Mouse (Mus musculus): ENCODE measurements around the gene Prss32. TPM values are rescaled to one million over a fixed set of nuclear protein-coding genes. Genes with fewer than 3 reads are reported as not detected.

Gene Prss32
- polyA plus RNA-seq (2012; rRNA removed): 0.30 and 0.36 TPM in 2 replicates

- H3K4me1 ChIP-seq (ENCODE audit: control insufficient read depth, insufficient read depth, low read length): peaks cover 14% of the 10 kb centered on the region
- H3K27me3 ChIP-seq (ENCODE audit: control insufficient read depth, insufficient read depth, low read length): no peaks in the 10 kb centered on the region
- H3K36me3 ChIP-seq (ENCODE audit: control insufficient read depth, insufficient read depth, low read length): no peaks in the 10 kb centered on the region
- H3K4me3 ChIP-seq (ENCODE audit: control insufficient read depth, low read depth, low read length): peak within 1 kb of the TSS; percentile 88
- H3K27ac ChIP-seq (ENCODE audit: control insufficient read depth, insufficient read depth, low read depth, low read length): peak within 1 kb of the TSS; percentile 16; the same call in 1 of the 2 replicates
- TF ChIP-seq POLR2A (IDR thresholded peaks at IDR 0.05; ENCODE audit: control insufficient read depth, low read depth, low read length) (no peak), CTCF (IDR thresholded peaks at IDR 0.05; ENCODE audit: control insufficient read depth, insufficient read depth, insufficient replicate concordance, low read depth, low read length) (peak; percentile 90)
Measured at GRCm38 (mm10) chr17:23843812-23844273, at the start of gene Prss32, which contains the start of gene Prss41. Gene Prss32, plus strand, starts transcription at chr17:23843855. Gene Prss41, minus strand, starts transcription at chr17:23844172.

GRCm38 (mm10) chr17:23795323-23795722, 48.3 kb upstream of the Prss32 start:
- Histone ChIP-seq H3K36me3 (ENCODE audit: control insufficient read depth, insufficient read depth, low read length) (no peaks in the 10 kb centered on the region), H3K27ac (ENCODE audit: control insufficient read depth, insufficient read depth, low read depth, low read length) (no peak overlapping the region), H3K4me1 (ENCODE audit: control insufficient read depth, insufficient read depth, low read length) (peaks cover 5% of the 10 kb centered on the region), H3K27me3 (ENCODE audit: control insufficient read depth, insufficient read depth, low read length) (no peaks in the 10 kb centered on the region), H3K4me3 (ENCODE audit: control insufficient read depth, low read depth, low read length) (no peak overlapping the region)
- no peak for TF ChIP-seq CTCF (IDR thresholded peaks at IDR 0.05; ENCODE audit: control insufficient read depth, insufficient read depth, insufficient replicate concordance, low read depth, low read length)

- peaks cover 4% of the 10 kb centered on the region; the same call in 1 of the 2 replicates for H3K4me1 ChIP-seq (ENCODE audit: control insufficient read depth, insufficient read depth, low read length)
- H3K27ac ChIP-seq (ENCODE audit: control insufficient read depth, insufficient read depth, low read depth, low read length): no peak overlapping the region
- no peaks in the 10 kb centered on the region for H3K27me3 ChIP-seq (ENCODE audit: control insufficient read depth, insufficient read depth, low read length)
- no peak for TF ChIP-seq CTCF (IDR thresholded peaks at IDR 0.05; ENCODE audit: control insufficient read depth, insufficient read depth, insufficient replicate concordance, low read depth, low read length)
- TF ChIP-seq POLR2A (IDR thresholded peaks at IDR 0.05; ENCODE audit: control insufficient read depth, low read depth, low read length): no peak
- no peak overlapping the region for H3K4me3 ChIP-seq (ENCODE audit: control insufficient read depth, low read depth, low read length)
- H3K36me3 ChIP-seq (ENCODE audit: control insufficient read depth, insufficient read depth, low read length): no peaks in the 10 kb centered on the region
Measured at GRCm38 (mm10) chr17:23797316-23797715, 46.3 kb upstream of the Prss32 start.

- Histone ChIP-seq H3K4me1 (ENCODE audit: control insufficient read depth, insufficient read depth, low read length) (peaks cover 4% of the 10 kb centered on the region), H3K27me3 (ENCODE audit: control insufficient read depth, insufficient read depth, low read length) (no peaks in the 10 kb centered on the region), H3K27ac (ENCODE audit: control insufficient read depth, insufficient read depth, low read depth, low read length) (no peak overlapping the region), H3K36me3 (ENCODE audit: control insufficient read depth, insufficient read depth, low read length) (no peaks in the 10 kb centered on the region), H3K4me3 (ENCODE audit: control insufficient read depth, low read depth, low read length) (peak overlapping the region; percentile 70)
- TF ChIP-seq CTCF (IDR thresholded peaks at IDR 0.05; ENCODE audit: control insufficient read depth, insufficient read depth, insufficient replicate concordance, low read depth, low read length) (no peak), POLR2A (IDR thresholded peaks at IDR 0.05; ENCODE audit: control insufficient read depth, low read depth, low read length) (no peak)
Measured at GRCm38 (mm10) chr17:23801627-23802026, 42.0 kb upstream of the Prss32 start.

GRCm38 (mm10) chr17:23802746-23803365, 40.8 kb upstream of the Prss32 start:
- Histone ChIP-seq H3K4me1 (ENCODE audit: control insufficient read depth, insufficient read depth, low read length) (peaks cover 7% of the 10 kb centered on the region), H3K36me3 (ENCODE audit: control insufficient read depth, insufficient read depth, low read length) (peaks cover 1% of the 10 kb centered on the region; the same call in 1 of the 2 replicates), H3K27ac (ENCODE audit: control insufficient read depth, insufficient read depth, low read depth, low read length) (peak overlapping the region; percentile 96), H3K27me3 (ENCODE audit: control insufficient read depth, insufficient read depth, low read length) (no peaks in the 10 kb centered on the region), H3K4me3 (ENCODE audit: control insufficient read depth, low read depth, low read length) (peak overlapping the region; percentile 87)
- TF ChIP-seq CTCF (IDR thresholded peaks at IDR 0.05; ENCODE audit: control insufficient read depth, insufficient read depth, insufficient replicate concordance, low read depth, low read length) (no peak), POLR2A (IDR thresholded peaks at IDR 0.05; ENCODE audit: control insufficient read depth, low read depth, low read length) (peak; percentile 87)

- Histone ChIP-seq H3K27me3 (ENCODE audit: control insufficient read depth, insufficient read depth, low read length) (no peaks in the 10 kb centered on the region), H3K4me1 (ENCODE audit: control insufficient read depth, insufficient read depth, low read length) (peaks cover 7% of the 10 kb centered on the region), H3K4me3 (ENCODE audit: control insufficient read depth, low read depth, low read length) (peak overlapping the region; percentile 87), H3K27ac (ENCODE audit: control insufficient read depth, insufficient read depth, low read depth, low read length) (peak overlapping the region; percentile 96), H3K36me3 (ENCODE audit: control insufficient read depth, insufficient read depth, low read length) (peaks cover 2% of the 10 kb centered on the region)
- TF ChIP-seq CTCF (IDR thresholded peaks at IDR 0.05; ENCODE audit: control insufficient read depth, insufficient read depth, insufficient replicate concordance, low read depth, low read length) (no peak), POLR2A (IDR thresholded peaks at IDR 0.05; ENCODE audit: control insufficient read depth, low read depth, low read length) (no peak; the same call in 1 of the 2 replicates)
Measured at GRCm38 (mm10) chr17:23803366-23804041, 40.2 kb upstream of the Prss32 start.

- TF ChIP-seq POLR2A (IDR thresholded peaks at IDR 0.05; ENCODE audit: control insufficient read depth, low read depth, low read length): no peak
- no peak for TF ChIP-seq CTCF (IDR thresholded peaks at IDR 0.05; ENCODE audit: control insufficient read depth, insufficient read depth, insufficient replicate concordance, low read depth, low read length)
- H3K27ac ChIP-seq (ENCODE audit: control insufficient read depth, insufficient read depth, low read depth, low read length): no peak overlapping the region; the same call in 1 of the 2 replicates
- H3K4me3 ChIP-seq (ENCODE audit: control insufficient read depth, low read depth, low read length): peak overlapping the region; percentile 87
- H3K4me1 ChIP-seq (ENCODE audit: control insufficient read depth, insufficient read depth, low read length): peaks cover 7% of the 10 kb centered on the region
- H3K27me3 ChIP-seq (ENCODE audit: control insufficient read depth, insufficient read depth, low read length): no peaks in the 10 kb centered on the region
- peaks cover 4% of the 10 kb centered on the region for H3K36me3 ChIP-seq (ENCODE audit: control insufficient read depth, insufficient read depth, low read length)
Measured at GRCm38 (mm10) chr17:23804426-23805085, 39.1 kb upstream of the Prss32 start.

Data from testis, adult 2 months (tissue).